Mouse (Mus musculus) right cerebral cortex, postnatal 25 days (tissue): ENCODE data around the gene F11r.

Experiments used
- DNase-seq: peaks from one replicate; pipeline ENCODE4 v3.0.0; 2022

The F11r gene

DNA sequence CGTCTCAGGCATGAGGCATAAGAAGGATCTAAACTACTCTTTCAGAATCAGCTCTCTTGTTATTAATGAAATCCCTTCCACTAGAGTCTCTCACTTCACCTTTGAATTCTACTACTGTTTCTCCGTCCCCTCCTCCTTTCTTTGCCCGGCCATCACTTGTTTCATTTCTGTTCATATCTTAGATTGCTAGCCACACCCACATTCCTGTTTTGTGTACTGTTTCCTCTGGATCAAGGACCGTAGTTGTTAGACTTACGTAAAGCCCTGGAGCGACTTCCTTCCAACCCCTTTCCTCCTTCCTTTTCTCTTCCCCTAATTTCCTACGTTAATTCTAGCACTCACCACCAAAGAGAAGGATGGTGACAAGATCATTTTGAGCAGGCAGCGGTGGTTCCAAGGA is 1.7 kb downstream of the F11r start:
- no peak for DNase-seq

DNA sequence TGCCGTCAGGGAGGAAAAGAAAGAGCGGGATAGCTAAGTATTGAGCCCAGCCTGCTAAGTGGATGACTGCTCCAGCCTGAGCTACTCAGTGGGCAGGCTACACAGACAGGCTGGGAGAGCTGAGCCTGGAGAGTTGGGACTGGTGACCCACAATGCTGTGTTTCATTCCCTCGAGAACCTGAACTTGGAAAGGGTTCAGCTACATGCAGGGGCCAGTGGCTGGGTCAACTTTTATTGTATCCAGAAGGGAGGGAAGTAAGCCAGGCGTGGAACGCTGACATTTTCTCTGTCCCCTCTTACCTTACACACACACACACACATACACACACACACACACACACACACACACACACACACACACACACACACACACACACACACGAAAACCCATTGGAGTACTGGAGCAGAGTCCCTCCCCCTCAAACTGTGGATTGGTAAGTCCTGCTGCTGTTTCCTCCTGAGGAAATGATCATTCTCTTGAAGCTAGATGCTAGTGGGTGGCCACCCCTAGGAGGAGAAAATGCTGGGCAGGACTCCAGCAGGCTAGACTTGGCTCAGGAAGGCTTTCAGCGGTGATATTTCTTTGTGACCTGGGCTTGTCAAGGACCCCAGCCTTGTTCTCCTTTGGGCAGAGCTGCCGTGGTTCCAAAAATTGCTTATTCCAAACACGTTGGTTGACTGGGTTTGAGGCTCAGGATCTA is 2.8 kb downstream of the F11r start:
- no peak for DNase-seq

- DNase-seq = no peak
Measured at GRCm38 (mm10) chr1:171441466-171442412, 4.4 kb downstream of the F11r start.

GRCm38 (mm10) chr1:171442413-171442760 is 5.1 kb downstream of the F11r start:
- no peak for DNase-seq

DNA sequence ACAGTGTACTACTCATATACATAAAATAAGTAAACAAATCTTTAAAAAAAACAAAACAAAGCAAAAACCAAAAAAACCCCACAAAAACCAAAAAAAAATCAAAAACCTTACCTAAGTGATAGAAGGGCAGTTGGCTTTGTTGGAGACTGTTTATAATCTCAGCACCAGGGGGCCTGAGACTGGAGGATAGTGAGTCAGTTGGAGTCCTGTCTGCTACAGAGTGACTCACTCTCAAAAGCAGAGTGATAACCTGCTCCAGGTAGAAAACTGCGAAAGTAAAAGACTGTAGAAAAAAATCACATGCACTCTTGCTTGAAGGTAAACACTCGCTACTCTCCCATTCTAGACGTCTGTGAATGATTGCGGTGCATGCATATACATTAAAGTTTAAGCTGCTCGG is 7.7 kb downstream of the F11r start:
- no peak for DNase-seq

GRCm38 (mm10) chr1:171446854-171447253 is 9.5 kb downstream of the F11r start:
- DNase-seq = no peak

- no peak for DNase-seq
Measured at GRCm38 (mm10) chr1:171447692-171448091, 10.4 kb downstream of the F11r start.

DNA sequence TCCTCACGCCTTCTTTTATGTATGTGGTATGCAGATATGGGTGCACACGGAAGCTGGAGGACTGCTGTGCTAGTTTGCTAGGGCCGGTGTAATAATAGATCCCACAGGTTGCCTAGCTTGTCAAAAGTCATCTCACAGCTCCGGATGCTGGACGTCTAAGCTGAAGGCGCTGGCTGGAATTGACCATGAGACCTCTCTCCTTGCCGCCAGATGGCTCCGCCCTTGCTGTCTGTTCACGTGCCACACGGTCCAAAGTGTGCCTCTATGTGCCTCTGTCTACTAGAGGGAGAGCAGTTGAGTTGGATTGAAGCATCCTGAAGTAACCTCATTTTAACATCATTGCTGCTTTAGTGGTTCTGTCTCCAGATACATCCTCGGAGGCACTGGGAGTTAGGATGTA is 12.7 kb downstream of the F11r start:
- no peak for DNase-seq

- DNase-seq = no peak
Measured at GRCm38 (mm10) chr1:171451001-171451400, 13.7 kb downstream of the F11r start.

GRCm38 (mm10) chr1:171452522-171452921 is 15.2 kb downstream of the F11r start:
- DNase-seq = no peak

DNA sequence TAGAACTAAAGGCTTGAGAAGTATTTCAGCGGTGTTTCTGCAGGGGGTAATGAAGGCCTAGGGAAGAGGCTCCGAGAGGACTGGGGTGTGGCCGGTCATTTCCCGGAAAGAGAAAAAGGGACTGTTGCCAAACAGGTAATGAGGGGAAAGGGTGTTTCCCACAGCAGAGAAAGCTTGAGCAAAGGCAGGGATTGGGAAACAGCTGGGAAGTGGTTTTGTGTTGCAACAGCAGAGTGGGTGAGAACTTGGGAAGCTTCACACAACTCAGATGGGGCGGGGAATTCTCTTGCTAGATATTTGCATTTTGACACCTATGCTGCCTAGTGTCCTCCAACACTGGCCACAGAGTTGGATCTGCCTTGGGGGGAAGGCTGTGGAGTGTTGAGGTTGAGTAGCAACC is 15.6 kb downstream of the F11r start:
- DNase-seq = no peak

DNA sequence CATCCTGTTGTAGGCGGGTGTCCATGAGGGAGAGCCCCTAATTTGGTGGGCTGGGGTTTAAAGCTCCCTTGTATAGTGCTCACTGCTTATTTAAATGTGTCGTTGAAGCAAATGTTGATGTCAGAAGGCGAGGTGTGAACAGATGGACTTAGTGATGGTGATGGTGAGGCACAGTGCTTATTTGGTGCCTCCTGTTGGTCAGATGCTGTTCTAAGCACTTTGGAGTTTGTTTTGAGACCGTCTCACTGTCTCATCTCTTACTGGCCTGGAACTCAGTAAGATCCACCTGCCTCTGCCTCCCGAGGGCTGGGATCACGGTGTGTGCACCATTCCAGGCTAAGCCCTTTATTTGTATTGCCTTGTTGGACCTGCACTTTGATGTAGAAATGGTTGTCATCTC is 17.6 kb downstream of the F11r start:
- no peak for DNase-seq

- no peak for DNase-seq
Measured at GRCm38 (mm10) chr1:171457568-171457967, 20.2 kb downstream of the F11r start.

DNA sequence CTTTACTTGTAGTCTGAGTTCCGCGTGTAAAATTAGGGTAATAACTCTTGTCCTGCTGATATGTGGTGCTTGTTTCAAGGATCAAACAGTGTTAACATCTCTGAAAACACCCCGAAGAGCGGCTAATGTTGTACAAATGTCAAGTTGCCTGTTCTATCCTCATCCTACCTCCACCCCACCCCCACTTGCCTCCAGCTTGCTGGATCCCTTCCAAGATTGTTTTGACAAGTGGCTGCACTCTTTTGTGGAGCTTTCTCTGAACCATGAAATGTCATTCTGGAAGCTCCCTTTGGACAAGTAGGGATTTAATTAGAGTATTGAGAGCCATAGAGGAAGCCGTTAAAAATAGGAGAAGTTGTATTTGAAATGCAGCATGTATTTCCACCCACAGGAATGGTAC is 22.5 kb downstream of the F11r start:
- no peak for DNase-seq

DNA sequence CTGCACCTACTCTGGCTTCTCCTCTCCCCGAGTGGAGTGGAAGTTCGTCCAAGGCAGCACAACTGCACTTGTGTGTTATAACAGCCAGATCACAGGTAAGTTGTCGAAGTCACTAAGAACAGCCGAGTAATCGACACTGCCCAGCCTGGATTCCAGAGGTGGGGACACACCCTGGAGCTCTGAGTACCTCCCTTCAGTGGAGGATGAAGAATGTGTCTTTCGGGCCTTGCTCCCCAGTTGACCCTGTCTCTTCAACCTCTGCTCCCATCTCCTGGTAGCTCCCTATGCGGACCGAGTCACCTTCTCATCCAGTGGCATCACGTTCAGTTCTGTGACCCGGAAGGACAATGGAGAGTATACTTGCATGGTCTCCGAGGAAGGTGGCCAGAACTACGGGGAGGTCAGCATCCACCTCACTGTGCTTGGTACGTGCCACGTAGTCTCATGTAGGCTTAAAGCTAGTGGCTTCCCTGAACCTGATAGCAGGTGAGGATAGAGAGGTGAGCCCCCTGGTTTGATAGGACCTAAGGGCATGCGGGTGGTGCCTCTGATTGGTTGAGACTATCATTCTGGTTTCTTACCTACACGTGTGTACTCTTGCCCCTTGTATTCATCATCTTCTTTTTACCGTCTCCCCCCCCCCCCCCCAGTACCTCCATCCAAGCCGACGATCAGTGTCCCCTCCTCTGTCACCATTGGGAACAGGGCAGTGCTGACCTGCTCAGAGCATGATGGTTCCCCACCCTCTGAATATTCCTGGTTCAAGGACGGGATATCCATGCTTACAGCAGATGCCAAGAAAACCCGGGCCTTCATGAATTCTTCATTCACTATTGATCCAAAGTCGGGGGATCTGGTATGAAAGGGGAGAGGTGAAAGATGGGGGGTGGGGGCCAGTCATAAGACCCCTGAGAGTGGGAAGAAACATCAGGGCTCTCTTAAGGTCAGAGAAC is 23.5 kb downstream of the F11r start:
- DNase-seq = no peak

DNA sequence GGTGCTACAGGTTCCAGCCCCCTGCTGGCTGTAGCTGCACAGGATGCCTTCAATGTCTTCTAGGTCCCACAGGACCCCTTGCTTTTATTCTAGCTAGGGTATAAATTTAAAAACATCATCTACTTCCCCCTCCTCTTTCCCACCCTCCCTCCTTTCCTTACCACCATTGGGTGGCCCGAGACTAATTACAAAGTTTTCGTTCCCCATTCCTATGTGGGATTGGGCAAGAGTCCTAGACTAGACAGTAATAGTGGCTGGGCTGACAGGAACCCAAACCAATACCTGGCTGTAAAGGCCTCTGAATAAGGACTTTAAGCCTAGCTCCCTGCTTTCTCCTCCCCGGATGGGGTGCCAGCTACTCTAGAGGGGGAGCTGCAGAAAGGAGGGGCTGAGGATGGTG is 25.8 kb downstream of the F11r start:
- DNase-seq = no peak

DNA sequence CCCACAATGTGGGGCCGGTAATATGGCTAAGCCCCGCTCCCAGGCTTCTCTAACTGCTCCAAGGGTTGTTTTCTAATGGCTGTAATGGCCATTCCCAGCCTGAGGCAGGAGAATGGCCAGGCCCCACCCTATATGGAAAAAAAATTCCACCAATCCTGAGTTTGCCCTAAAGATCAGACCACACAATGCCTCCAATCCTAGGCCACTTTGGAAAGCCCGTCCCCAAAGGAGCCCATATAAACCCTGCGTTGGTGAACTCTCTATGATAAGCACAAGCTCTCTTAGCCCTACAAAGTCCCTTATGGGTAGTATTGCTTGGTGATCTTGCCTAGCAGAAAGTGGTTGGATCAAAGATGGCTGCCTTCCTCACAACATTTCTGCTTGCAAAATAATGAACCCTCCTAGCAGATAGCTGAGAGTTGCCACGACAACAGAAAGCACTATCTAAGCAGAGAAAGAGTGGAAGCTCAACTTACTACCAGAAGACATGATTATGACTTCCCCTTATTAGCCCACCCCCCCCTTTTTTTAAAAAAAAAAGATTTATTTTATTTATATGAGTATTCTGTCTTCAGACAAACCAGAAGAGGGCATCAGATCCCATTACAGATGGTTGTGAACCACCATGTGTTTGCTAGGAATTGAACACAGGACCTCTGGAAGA is 28.5 kb downstream of the F11r start:
- no peak for DNase-seq

DNA sequence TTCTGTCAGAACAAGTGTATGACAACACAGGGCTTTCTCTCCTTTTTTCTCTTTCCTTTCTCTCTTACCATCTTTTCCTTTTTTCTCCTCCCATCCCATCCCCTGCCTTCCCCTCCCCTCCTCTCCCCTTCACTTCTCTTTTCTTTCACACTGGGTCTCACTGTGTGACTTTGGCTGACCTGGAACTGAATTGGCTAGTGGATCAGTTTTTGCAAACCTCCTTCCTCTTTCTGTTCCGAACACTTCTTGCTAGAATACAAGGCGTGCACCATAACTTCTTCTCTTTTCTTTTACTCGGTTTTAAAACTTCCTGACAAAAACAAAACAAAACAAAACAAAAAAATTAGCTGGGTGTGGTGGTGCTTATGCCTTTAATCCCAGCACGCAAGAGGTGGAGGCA is 29.2 kb downstream of the F11r start:
- no peak for DNase-seq

GRCm38 (mm10) chr1:171469678-171470077 is 32.3 kb downstream of the F11r start:
- DNase-seq = no peak

DNA sequence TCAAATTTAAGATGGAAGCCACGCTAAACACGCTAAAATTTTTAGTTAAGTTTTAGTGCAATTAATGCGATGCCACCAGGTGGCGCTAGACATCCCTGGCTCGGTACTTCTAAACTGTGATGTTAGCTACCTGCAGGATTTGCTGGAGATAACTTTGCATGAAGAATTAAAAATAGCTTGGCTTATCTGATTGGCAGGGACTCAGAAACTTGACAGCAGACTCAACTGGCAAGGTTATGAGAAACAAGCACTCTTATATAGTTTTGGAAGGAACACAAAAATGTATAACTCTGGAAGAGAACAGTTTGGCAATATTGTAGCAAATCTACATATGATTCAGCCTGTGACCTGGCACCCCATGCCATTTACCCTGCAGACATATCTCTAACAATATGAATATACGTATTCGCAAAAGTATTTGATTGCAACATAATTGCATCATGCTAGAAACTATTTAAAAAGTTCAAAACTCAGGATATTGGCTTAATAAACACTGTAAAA is 33.1 kb downstream of the F11r start:
- DNase-seq = peak; percentile 32

- no peak for DNase-seq
Measured at GRCm38 (mm10) chr1:171470896-171471295, 33.6 kb downstream of the F11r start.

DNA sequence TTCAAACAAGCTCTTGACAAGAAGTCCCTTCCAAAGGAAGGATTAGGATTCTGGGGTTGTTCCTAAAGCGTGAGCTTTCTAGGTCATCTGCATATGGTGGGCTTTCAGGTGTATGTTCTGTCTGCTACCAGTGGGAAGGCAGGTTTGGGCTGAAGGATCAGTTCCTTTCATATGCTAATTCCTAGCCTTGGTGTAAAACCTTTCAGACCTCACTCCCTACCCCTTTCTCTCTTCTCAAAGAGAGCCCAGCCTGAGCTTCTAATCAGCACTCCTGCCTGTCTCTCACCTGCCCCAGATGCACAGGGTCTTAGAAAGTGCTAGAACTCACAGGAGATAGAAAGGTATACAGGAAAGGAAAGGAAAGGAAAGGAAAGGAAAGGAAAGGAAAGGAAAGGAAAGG is 34.1 kb downstream of the F11r start:
- DNase-seq = no peak
